Mouse (Mus musculus) layer of hippocampus, adult 11-12 months (tissue): ENCODE measurements around the gene Mt2.

Experiments used
- DNase-seq: peaks from one replicate; pipeline ENCODE4 v3.0.0; 2022; ENCODE audit warnings: low spot score

Mt2 gene

DNA sequence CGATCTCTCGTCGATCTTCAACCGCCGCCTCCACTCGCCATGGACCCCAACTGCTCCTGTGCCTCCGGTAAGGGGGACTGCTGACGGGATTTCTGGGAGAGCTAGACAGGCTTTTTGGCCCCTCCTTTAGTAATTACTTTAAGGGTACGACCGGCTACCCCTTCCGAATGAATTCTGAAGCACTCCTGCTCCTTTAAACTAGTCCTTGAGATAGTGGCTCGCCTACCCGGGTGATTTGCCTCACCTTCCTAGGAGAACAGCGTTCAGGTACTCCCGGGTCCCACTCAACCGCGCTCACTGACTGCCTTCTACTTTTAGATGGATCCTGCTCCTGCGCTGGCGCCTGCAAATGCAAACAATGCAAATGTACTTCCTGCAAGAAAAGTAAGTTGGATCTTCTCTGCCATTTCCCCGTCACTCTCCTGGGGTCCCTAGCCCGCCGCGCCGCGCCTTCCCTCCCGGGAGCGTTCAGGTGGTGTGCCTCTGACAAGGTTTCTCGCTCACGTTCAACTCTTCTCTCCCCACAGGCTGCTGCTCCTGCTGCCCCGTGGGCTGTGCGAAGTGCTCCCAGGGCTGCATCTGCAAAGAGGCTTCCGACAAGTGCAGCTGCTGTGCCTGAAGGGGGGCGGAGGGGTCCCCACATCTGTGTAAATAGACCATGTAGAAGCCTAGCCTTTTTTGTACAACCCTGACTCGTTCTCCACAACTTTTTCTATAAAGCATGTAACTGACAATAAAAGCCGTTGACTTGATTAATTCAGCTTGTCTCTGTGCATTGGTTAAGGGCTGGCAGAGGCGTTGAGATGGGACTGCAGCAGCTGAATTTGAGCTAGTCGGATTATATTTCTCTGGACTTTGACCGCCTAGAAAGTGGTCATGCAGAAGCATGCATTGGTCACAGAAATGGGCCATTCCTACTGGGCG, 607 bp downstream of the Mt2 start:
- no peak for DNase-seq

DNA sequence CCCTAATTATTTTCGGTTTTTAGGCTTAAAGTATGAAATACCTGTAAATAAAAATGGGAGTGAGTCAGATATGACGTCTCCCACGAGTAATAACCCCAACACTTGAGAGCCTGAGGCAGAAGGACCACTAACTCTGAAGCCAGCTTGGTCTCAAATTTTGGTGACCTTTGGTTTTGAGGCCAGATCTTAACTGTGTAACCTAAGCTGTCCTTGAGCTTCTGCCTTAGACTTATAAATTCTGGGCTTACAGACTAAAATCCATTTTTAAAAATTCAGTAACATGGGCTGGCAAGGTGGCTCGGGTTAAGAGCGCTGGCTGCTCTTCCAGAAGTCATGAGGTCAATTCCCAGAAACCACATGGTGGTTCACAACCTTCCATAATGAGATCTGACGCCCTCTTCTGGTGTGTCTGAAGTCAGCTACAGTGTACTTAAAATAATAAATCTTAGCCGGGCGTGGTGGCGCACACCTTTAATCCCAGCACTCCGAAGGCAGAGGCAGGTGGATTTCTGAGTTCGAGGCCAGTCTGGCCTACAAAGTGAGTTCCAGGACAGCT, 1.5 kb downstream of the Mt2 start:
- DNase-seq, result no peak

DNA sequence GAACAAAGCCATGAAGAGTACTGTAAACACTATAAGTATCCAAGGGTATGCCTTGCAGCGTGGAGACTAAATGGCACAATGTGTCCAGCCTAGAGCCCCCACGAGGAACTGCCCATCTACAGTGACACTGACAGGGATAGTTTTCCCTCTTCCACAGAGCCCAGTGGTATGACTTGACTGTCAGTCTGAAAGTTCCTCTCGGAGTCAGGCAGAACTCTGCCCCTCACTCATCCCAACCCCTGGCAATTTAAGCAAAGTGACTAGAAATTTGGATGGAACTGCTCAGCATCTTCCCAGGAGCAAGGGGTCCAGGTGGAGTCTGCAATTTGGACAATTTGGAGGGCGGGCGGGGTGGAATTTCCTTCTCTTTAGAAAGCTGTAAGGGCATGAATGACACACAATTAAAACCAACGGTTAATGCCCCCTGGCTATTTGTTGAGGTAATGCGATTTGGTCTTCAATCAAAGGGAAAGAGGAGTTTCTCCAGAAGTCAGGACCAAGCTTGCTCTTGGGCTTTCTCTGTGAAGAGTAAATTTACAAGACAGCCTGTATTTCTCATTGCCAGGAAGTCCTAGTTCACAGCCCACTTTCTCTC, 2.3 kb downstream of the Mt2 start:
- no peak for DNase-seq

DNA sequence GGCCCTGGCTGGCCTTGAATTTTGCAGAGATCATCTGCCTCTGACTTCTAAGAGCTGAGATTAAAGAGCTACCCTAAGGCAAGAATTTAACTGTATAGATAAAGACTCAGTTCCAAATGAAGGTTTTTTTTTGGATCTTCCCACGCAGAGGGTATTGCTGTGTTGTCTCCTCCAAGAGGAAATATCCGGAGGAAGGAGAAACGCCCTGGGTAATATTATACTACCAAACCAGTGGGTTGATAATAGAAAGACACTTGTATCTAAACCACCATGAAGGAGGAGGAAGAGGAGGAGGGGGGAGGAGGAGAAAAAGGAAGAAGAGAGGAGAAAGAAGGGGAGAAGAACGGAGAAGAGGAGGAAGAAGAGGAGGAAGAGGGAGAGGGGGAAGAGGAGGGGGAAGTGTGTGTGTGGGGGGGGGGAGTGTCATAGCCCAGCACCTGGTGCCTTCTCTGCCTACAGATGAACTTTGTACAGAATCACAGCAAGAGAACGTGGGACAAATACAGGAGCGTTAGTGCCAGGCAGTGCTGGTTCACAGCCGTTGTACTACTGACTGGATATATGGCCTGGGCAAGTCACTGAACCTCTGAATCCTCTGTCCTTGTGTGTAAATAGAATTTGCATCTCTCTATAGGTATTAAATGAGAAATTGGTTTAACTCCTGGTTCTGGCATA, 5.4 kb downstream of the Mt2 start:
- DNase-seq, result no peak

DNA sequence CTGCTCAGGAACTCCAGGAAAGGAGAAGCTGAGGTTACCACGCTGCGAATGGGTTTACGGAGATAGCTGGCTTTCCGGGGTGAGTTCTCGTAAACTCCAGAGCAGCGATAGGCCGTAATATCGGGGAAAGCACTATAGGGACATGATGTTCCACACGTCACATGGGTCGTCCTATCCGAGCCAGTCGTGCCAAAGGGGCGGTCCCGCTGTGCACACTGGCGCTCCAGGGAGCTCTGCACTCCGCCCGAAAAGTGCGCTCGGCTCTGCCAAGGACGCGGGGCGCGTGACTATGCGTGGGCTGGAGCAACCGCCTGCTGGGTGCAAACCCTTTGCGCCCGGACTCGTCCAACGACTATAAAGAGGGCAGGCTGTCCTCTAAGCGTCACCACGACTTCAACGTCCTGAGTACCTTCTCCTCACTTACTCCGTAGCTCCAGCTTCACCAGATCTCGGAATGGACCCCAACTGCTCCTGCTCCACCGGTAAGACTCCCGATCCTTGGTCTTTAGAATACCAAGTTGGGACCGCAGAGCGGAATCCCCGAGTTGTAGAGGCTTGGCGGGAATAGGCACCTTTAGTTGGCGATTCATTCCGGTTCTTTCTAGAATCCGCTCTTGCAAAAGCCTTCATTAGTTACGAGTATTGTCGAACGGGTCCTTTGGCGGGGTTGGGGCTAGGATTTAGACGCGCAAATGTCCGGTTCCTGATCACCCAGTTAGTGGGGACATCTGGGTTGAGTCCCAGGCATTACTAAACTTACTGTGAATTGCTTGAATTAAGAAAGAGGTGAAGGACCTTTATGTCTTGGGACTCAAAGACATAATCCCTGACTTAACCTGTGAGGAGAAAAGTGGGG, 6.6 kb downstream of the Mt2 start, which contains the start of gene Mt1:
Mt1 (plus strand) TSS at position 226 of the 856 bp plus-strand sequence.
- DNase-seq, result peak; percentile 93

DNA sequence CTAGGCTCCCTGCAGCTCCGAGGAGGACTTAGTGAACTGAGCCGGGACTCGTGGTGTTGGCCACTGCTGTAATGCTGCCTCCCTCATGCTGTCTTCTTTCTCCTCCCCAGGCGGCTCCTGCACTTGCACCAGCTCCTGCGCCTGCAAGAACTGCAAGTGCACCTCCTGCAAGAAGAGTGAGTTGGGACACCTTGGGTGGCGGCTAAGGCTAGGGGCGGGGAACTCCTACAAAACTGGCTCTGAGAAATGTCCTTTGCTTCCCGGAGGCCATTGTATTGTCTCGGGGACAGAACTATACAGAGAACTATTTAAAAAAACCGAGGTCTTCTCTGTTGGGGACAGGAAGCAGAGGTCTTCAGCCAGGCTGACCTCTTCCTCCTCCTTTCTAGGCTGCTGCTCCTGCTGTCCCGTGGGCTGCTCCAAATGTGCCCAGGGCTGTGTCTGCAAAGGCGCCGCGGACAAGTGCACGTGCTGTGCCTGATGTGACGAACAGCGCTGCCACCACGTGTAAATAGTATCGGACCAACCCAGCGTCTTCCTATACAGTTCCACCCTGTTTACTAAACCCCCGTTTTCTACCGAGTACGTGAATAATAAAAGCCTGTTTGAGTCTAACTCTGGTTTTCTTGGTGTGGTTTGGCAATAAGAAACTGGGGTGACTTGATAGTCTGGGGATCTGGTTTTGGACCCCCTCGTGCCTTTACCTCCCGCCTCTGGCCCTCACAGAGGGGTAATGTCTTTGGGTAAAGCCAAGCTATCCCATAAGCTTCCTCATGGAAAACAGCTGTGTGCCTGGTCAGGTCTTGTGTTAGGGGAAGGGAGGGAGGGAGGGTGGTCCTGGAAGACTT, 7.5 kb downstream of the Mt2 start:
- DNase-seq, result no peak

DNA sequence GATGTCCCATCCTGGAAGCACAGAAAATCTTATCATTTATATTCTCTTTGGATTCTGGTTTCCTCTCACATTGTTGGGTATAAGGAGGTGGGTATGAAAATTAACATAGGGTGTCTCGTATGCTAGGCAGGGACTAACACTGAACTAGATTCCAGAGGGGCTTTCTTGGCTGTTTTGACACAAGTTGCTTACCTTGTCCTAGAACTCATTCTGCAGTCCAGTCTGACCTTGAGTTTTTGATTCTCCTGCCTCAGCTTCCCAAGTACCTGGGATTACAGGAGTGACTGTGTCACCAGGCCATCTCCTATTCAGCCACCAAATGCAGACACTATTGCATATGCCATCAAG, 8.1 kb downstream of the Mt2 start:
- no peak for DNase-seq

DNA sequence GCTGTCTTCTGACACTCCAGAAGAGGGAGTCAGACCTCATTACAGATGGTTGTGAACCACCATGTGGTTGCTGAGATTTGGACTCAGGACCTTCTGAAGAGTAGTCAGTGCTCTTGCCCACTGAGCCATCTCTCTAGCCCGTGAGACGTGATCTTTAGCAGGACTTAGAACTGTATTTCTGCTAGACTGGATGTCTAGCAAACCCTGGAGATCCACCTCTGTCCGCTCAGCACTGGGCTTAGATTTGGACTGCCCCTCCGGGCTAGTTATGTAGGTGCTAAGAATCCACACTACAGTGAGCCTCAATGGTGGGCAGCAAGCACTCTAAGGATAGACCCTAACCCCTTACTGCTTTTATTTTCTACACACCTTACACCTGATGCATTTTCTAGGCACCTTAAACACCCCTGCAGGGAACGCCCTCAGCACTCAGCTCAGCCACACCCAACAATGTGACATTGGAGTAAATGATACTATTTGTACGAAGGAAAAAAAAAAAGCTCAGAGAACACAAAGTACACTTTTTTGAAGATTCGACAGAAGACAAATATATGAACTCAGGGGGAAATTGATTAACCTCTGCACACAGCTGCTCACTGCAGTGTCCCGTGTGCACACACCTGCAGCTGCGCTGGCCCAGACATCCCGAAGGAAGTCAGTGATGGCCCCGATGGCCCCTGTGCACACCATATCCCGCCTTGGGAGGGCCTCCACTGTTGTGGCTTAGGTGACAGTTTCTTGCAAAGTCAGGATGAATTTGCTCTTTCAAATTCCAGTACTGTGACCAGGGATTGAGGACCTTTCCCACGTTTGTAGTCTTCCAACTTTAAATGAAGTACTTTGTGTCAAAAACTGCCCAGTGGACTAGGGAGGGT, 9.8 kb downstream of the Mt2 start:
- DNase-seq, result no peak

DNA sequence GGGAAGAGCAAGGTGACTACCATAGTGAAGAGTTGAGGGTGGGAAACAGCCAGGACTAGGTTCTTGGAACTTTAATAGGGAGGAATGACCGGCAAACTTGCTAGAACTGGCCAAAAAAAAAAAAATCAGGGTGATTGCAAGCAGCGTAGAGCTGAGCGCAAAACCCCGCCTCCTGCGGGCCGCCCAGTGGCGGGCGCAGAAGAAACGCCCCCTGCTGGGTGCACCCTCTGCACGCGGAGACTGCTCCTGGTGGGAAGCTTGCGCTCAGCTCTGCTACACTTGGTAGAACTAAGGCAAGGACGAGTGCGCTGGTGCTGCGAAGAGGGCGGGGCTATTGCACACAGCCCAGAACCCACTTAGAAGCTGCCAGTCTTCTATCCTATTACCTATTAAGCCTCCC, 10.7 kb downstream of the Mt2 start:
- DNase-seq, result peak; percentile 78

DNA sequence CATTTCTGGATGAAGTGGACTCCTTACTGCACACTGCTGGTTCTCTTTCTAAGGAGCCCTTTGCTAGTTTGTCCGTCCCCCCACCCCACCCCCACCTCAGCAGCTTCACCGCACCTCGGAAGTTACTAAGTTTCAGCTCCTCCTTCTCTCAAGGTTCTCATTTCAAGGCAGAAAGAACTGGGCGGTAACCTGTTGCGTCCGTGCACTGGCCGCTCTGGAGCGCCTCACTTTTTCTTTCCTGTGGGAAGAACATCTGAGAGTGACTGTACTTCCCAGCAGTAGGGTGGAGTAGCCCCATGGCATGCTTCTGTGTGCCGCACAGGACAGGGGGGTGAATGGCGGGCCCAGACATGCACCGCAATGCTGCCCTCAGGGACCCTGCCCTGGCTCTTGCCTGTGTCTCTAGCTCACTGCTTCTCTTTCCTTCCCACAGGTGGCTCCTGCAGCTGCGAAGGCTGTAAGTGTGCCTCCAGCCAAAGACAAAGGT, 11.9 kb downstream of the Mt2 start:
- DNase-seq, result no peak

DNA sequence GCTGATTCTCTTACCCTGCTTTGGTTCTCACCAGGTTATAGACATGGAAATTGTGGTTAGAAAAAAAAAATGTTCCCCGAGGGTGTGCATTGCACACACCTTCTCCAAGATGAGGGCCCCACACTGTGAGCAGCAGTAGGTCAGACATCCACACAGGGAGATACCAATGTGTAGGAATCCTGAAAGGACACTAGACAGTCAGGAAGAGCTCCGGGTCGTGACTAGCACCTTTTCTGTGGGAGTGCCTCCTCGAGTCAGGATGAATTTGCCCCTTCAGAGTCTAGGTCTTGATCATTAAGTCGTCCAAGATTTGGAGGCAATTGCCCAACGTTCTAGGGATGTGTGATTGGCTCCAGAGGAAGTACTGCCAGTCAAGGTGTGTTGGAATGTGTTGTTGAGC, 13.3 kb downstream of the Mt2 start:
- no peak for DNase-seq

DNA sequence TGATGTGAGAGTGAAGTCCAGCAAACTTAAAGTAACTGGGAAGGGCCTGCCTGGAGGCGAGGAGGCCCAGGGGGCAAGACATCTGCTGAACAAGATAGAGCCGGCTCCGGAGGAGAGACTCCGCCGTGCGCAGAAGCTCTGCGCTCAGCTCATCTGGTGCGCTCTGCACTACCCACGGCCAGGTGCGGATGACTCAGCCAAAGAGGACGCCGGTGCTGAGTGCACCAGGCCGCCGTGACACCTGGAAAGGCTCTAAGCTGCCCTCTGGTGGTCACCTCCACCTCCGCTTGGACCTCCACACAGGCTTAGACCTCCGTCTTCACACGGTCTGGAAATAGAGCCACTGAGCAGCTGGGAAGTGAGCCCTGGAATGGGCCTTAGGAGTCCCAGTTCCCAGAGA, 14.1 kb downstream of the Mt2 start:
- DNase-seq, result no peak

DNA sequence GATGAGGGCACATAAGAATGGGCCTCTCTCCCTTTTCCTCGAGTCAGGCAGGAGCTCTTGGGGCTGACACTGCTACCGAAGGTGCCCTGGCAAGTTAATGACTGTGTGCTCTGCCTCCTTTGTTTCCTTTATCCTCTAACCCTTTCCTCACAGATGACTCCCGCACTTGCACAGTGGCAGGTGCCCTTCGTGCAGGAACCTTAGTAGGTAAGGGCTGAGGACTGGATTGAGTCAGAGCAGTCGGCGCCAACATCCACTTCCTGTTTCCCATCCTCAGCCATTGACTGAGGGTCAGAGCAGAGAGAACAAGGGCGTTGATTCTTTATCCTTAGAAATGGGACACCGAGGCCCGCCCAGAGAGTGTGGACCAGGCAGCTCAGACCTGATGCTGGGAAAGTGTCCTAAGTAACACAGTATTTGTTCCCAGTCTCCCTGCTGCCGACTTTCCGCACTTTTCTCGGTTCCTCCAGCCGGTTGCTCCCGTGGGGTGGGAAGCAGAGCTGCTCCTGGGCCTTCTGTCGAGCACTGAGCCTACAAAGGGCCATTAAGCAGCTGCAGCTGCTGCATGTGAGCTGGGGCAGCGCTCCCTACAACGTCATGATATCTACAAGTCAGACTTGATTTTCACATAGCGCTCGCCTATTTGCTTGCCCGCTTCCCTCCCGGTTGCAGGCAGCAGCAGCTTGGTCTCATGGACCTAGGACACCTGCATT, 15.0 kb downstream of the Mt2 start:
- DNase-seq, result no peak

DNA sequence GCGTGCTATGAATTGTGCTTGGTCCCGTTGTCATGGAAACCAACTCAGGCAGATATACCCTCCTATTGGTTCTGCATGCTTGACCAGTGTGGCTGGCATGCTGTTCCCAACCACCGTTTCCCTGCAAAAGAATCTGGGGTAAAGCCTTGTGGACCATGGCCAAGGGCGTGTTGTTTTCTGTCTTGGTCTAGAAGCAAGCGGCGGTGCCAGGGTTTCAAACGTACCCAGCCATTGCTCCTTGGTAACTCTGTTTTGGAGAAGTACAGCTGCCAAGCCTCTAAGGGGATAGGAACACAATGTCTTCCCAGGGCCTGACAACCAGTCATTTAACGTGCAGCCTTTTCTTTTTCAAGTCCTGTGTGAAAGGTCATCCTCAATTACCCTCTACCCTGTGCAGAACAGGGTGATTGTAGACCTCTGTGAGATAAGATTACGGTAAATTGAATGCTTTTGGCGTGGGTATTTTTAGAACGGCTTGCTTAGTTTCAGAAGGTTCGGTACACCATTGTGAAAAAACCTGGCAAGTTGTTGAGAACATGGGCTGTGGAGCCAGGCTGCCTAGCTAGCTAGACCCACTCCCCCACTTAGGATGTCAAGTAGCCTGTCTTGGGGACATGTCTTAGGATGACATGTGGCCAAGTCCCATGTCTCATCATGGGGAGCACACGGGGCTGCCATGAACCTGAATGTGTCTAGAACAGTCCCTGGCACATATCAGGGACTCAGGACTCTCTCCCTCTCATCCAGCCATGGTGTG, 17.0 kb downstream of the Mt2 start:
- peak; percentile 82 for DNase-seq

DNA sequence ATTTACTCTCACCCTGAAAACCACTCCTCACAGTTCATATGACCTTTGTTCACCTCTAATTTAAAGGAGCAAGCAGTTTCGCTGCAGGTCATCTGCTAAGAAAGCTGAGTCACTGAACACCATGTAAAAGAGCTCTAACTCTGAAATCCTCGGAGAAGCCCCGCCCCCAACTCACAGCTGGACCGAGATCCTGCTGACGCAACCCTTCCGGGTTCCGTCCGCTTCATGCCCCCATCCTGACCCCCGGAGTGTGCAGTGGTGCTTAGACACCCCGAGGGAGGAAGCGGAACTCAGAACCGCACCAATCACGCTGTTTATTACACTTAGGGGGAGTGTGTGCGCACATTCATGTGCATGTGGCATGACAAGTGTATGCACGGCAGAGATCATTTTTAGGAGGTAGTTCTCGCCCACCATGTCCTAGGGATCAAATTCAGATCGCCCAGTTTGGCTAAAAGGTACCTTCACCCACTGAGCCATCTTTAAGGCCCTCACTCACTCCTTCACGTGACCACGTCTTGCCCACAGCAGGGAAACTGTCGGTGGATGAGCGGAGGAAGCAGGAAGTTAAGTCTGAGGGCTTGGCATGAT, 18.7 kb downstream of the Mt2 start:
- peak; percentile 54 for DNase-seq

DNA sequence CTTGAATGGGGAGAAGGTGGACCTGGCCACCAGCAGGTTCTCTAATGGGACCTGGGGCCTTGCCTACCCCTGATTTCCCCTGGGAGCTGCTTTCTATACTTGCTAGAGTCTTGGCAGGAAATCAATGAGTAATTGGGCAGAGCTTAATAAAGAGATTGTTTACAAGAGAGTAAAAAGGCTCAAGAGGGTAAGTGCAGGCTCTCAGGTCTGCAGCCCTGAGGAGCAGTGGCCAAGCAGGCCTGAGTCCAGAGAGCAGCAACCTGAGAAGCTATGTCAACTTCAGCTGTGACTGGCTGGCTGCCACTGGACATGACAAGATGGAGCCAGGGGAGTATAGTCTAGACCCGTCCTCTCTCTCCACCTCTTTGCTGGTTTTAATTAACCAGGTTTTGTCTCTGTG, 20.5 kb downstream of the Mt2 start:
- no peak for DNase-seq

DNA sequence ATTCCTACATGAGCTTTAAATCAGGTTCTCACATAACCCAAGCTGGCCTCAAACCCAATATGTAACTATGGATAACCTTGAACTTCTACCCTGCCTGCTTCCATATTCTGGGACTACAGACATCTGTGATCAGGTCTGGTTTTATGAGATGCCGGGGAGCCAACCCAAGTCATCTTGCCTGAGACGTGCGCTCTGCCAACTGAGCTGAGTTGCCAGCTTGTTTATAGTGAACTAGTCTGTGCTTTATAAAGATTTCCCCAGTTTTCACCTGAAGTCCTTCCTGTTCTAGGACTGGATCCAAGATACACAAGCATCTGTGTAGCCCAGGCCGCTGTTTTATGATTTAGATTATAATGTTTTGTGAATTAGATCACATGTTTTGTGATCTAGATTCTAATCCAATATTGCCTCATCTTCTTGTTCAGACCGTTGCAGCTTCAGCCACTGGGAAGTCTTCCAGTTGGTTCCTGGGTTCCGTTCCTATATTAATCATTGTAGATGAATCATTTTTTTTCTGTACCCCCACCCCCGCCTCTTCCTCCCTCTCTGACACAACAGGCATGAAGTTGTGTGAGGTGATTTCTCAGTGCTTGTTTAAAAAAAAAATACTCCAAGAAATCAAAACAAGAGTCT, 22.2 kb downstream of the Mt2 start:
- DNase-seq, result peak; percentile 49
